Mouse (Mus musculus): ENCODE data around the gene Olfr170. TPM values are rescaled to one million over a fixed set of nuclear protein-coding genes. Genes with fewer than 3 reads are reported as not detected.
"Not testable (repeated sequence)": the region's sequence is repeated elsewhere in the genome, so short reads cannot be mapped to it uniquely, and the experiment has no call there.

Gene Olfr170
- polyA plus RNA-seq (2015; fragmentation: Nextera tagmentation; extraction: Ambion mirVana): not detected in 2 replicates

DNA sequence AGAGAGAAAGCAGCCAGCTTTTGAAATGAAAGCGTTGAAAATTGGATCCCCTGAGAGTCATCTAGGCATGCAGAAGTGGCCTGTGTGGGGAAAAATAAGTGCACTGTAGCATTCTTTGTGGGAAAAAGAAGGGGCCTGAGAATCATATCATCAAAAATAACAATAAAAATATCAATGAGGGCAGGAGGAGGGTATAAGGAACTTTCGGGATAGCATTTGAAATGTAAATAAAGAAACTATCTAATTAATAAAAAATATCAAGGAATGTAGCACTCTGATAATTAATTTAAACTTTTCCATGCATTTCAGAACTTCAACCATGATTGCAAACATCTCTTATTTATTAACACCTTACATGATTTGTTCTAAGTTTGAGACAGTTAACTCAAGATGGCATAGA, at the start of gene Olfr170:
Gene Olfr170 (minus strand): TSS at position 101 of the 400 bp plus-strand sequence.
- not testable (repeated sequence) for H3K4me1 ChIP-seq (replicated peaks); H3K36me3 ChIP-seq; H3K27me3 ChIP-seq; ATAC-seq (ENCODE audit: low FRiP score); H3K4me2 ChIP-seq; H3K27ac ChIP-seq; H3K4me3 ChIP-seq; H3K9me3 ChIP-seq; H3K9ac ChIP-seq
- WGBS: 86% methylated on average over 2 of the region's 2 CpGs

DNA sequence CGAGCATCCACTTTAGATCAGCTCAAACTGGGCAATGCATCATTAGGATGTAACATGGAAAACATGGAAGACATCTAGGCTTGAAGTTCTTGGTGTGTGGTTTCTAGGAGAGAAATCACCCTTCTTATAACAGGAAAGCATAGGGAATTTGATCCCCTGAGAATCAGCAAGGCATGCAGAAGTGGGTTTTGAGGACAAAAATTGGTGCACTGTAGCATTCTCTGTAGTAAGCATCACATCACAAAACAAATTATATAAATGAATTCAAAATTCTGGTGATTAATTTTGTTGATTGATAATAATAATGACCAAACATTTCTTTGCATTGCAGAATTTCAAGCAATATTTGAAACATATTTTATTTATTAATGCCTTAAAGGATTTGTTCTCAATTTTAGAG, 18.1 kb upstream of the Olfr170 start, which contains the start of gene Olfr171:
Gene Olfr171 (minus strand): TSS at position 101 of the 400 bp plus-strand sequence.
- H3K27me3 ChIP-seq: no peaks in the 10 kb centered on the region
- ATAC-seq (ENCODE audit: low FRiP score): no peak
- H3K9me3 ChIP-seq: peaks cover 7% of the 10 kb centered on the region
- no peak within 1 kb of the TSS for H3K4me3 ChIP-seq
- 83% methylated on average over 1 of the region's 1 CpGs for WGBS
- H3K27ac ChIP-seq: no peak within 1 kb of the TSS
- no peak within 1 kb of the TSS for H3K4me2 ChIP-seq
- no peaks in the 10 kb centered on the region for H3K4me1 ChIP-seq (replicated peaks)
- H3K36me3 ChIP-seq: no peaks in the 10 kb centered on the region
- H3K9ac ChIP-seq: no peak within 1 kb of the TSS

- no peak overlapping the region for H3K4me2 ChIP-seq
- H3K9ac ChIP-seq: no peak overlapping the region
- 58% methylated on average over 2 of the region's 2 CpGs for WGBS
- no peak overlapping the region for H3K27ac ChIP-seq
- no peaks in the 10 kb centered on the region for H3K4me1 ChIP-seq (replicated peaks)
- no peak for ATAC-seq (ENCODE audit: low FRiP score)
- H3K36me3 ChIP-seq: no peaks in the 10 kb centered on the region
- no peaks in the 10 kb centered on the region for H3K27me3 ChIP-seq
- H3K9me3 ChIP-seq: no peaks in the 10 kb centered on the region
- H3K4me3 ChIP-seq: no peak overlapping the region
Measured at GRCm38 (mm10) chr16:19603166-19603565, 8.5 kb downstream of the Olfr170 start.

DNA sequence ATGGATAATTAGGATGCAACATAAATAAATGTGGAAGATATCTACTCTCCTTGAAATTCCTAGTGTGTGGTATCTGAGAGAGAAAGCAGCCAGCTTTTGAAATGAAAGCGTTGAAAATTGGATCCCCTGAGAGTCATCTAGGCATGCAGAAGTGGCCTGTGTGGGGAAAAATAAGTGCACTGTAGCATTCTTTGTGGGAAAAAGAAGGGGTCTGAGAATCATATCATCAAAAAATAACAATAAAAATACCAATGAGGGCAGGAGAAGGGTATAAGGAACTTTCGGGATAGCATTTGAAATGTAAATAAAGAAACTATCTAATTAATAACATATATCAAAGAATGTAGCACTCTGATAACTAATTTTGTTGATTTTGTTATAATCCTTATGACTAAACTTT, 40.0 kb downstream of the Olfr170 start, which contains the start of gene Olfr169:
Gene Olfr169 (minus strand): TSS at position 101 of the 400 bp plus-strand sequence.
- H3K9me3 ChIP-seq; H3K9ac ChIP-seq; H3K36me3 ChIP-seq; H3K27me3 ChIP-seq; H3K27ac ChIP-seq; ATAC-seq (ENCODE audit: low FRiP score); H3K4me1 ChIP-seq (replicated peaks); H3K4me3 ChIP-seq; H3K4me2 ChIP-seq: not testable (repeated sequence)
- WGBS: 89% methylated on average over 2 of the region's 2 CpGs

Other genes with a start within 250 kb of the Olfr170 start
- not detected in 2 replicates for gene Olfr165, start 188.7 kb downstream of the Olfr170 start, polyA plus RNA-seq (2015; fragmentation: Nextera tagmentation; extraction: Ambion mirVana)
- gene Olfr166, start 128.2 kb downstream of the Olfr170 start, polyA plus RNA-seq (2015; fragmentation: Nextera tagmentation; extraction: Ambion mirVana): not detected in 2 replicates
- not detected in 2 replicates for gene Olfr167, start 89.6 kb downstream of the Olfr170 start, polyA plus RNA-seq (2015; fragmentation: Nextera tagmentation; extraction: Ambion mirVana)
- gene Olfr168, start 76.3 kb downstream of the Olfr170 start, polyA plus RNA-seq (2015; fragmentation: Nextera tagmentation; extraction: Ambion mirVana): not detected in 2 replicates
- gene Olfr169, start 40.1 kb downstream of the Olfr170 start, polyA plus RNA-seq (2015; fragmentation: Nextera tagmentation; extraction: Ambion mirVana): not detected in 2 replicates
- not detected in 2 replicates for gene Olfr171, start 18.0 kb upstream of the Olfr170 start, polyA plus RNA-seq (2015; fragmentation: Nextera tagmentation; extraction: Ambion mirVana)
- gene Lamp3, start 94.5 kb upstream of the Olfr170 start, polyA plus RNA-seq (2015; fragmentation: Nextera tagmentation; extraction: Ambion mirVana): 0.06 TPM in 1 of 2 replicates, not detected in the other
- gene B3gnt5, start 148.3 kb upstream of the Olfr170 start, polyA plus RNA-seq (2015; fragmentation: Nextera tagmentation; extraction: Ambion mirVana): 48.6 and 52.0 TPM in 2 replicates